Mouse (Mus musculus): ENCODE results near the gene Cdk5r1. TPM values are rescaled to one million over a fixed set of nuclear protein-coding genes. Genes with fewer than 3 reads are reported as not detected.
"Not testable (repeated sequence)": the region's sequence is repeated elsewhere in the genome, so short reads cannot be mapped to it uniquely, and the experiment has no call there.

Cdk5r1 gene
- total RNA-seq (2015; ENCODE audit: low replicate concordance), result 0.19 and 1.3 TPM in 2 replicates
- total RNA-seq (2017; ENCODE audit: low replicate concordance), result 1.3 and 1.7 TPM in 2 replicates

DNA sequence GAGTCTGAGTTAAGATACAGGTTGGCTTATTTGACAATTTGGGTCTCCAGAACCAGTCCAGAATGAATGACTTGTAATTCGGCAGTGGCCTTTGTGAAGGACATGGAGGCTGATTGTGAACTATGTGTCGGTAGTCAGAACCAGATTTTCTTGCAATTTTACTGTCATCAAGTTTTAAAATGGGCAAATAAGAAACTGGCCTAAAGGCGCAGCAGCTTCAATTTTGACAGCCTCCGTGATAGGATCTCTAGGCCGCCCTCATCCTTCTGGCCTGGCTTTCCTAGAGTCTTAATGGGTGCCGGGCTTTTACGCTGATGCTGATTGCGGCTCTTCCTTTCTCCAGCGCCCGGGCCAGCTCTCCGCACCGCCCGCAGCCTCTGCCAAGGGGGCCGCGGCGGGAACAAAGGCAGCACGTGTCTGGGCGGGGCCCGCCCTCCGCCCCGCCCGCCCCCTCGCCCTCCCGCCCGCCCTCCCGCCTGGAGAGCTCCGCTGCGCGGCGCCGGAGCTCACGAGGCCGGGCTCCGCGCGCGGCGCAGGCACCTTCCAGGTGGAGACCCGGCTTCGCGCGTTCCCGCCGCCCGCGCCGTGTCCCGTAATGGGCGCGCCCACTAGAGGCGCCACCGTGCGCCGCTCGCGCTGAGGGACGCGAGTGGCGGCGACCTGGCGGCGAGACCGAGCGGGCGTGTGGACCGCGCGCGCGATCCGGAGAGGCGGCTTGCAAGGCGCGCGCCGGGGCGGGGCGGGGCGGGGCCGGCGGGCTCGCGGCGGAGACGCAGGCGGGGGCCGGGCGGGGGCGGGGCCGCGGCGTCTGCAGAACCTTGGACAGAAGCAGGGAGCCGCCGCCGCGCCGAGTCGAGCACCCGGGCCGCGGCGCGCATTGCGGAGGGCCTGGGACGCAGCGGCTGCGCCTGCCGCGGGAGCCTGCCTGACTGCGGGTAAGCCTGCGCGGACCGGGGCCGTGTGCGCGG, at the start of gene Cdk5r1:
Cdk5r1 (plus strand) TSS at position 802 of the 968 bp plus-strand sequence.
- ATAC-seq (replicated peaks; ENCODE audit: low FRiP score, poor library complexity, severe bottlenecking), result peak; percentile 64

GRCm38 (mm10) chr11:80428381-80429008, 48.3 kb upstream of the Cdk5r1 start, which contains the start of gene Psmd11:
Gene Psmd11 (plus strand): TSS chr11:80428615.
- peak; percentile 99 for ATAC-seq (replicated peaks; ENCODE audit: low FRiP score, poor library complexity, severe bottlenecking)

GRCm38 (mm10) chr11:80429009-80429475, 47.8 kb upstream of the Cdk5r1 start:
- peak; percentile 54 for ATAC-seq (replicated peaks; ENCODE audit: low FRiP score, poor library complexity, severe bottlenecking)

GRCm38 (mm10) chr11:80429500-80430166, 47.2 kb upstream of the Cdk5r1 start:
- peak; percentile 21 for ATAC-seq (replicated peaks; ENCODE audit: low FRiP score, poor library complexity, severe bottlenecking)

DNA sequence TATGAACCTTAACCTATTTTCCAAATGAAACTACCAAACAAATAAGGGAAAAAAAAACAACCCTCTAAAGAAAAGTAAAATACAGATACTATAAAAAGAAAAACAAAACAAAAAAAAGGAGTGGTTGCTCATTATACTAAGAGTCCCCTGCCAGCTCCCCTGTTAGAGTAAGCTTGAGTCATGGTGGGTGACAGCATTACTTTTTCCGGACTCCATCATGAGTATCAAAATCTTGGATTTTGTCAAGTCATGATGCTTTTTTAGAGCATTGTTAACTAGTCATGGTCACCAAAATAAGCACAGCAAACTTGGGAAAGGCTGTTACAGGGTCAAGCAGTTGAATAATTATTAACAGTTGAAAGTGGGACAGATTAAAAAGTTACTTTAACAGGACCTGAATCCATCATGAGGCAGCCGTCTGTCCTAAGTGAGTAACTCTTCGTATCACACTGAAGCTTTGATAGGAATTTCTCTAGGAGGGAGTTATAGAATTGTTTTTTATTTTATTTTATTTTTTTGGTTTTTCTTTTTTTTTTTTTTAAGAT, 46.4 kb upstream of the Cdk5r1 start:
- no peak for ATAC-seq (replicated peaks; ENCODE audit: low FRiP score, poor library complexity, severe bottlenecking)

DNA sequence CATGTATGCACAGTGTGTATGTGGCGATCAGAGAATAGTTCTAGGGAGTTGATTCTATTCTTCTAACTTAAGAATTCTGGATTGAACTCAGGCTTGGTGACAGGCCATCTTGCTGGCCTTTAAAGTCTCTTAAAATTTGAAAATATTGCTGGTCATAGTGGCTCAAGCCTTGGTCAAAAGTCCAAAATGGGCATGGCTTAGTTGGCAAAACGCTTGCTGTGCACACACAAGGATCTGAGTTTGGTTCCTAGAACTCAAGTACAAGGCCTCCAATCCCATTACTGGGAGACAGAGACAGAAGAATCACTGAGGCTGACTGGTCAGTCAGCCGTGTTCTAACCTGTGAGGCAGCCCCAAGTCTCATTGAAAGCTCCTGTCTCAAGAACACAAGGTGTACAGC, 29.9 kb upstream of the Cdk5r1 start:
- no peak for ATAC-seq (replicated peaks; ENCODE audit: low FRiP score, poor library complexity, severe bottlenecking)

DNA sequence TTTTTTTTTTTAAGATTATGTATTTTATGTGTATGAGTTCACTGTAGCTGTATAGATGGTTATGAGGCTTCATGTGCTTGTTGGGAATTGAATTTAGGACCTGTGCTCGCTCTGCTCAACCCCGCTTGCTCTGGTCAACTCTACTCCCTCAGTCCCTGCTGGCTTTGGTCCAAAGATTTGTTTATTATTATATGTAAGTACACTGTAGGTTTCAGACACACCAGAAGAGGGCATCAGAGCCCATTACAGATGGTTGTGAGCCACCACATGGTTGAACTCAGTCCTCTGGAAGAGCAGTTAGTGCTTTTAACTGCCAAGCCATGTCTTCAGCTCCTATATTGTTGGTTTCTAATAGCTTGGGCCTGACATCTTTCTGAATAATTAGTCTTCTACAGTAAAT, 27.0 kb upstream of the Cdk5r1 start:
- ATAC-seq (replicated peaks; ENCODE audit: low FRiP score, poor library complexity, severe bottlenecking), result no peak

DNA sequence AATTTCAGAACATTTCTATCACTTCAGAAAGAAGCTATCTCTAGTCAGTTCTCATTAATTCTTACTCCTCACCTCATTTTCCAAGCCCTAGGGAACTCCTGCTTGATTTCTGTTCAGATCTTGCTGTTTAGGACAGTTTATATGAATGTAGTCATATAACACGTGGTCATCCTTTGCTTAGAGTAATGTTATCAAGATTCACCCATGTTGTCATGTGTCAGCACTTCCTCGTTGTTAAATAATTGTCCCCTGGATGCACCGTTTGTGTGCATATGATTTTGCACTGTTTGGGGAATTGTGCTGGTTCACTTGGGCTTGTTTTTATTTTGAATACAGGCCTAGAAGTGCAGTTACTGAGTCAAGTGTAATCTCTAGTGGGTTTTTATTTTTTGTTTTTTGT, 24.6 kb upstream of the Cdk5r1 start:
- no peak for ATAC-seq (replicated peaks; ENCODE audit: low FRiP score, poor library complexity, severe bottlenecking)

GRCm38 (mm10) chr11:80453198-80453597, 23.6 kb upstream of the Cdk5r1 start:
- no peak for ATAC-seq (replicated peaks; ENCODE audit: low FRiP score, poor library complexity, severe bottlenecking)

- ATAC-seq (replicated peaks; ENCODE audit: low FRiP score, poor library complexity, severe bottlenecking), result not testable (repeated sequence)
These were observed 13.2 kb upstream of the Cdk5r1 start for GRCm38 (mm10) chr11:80463605-80464130.

DNA sequence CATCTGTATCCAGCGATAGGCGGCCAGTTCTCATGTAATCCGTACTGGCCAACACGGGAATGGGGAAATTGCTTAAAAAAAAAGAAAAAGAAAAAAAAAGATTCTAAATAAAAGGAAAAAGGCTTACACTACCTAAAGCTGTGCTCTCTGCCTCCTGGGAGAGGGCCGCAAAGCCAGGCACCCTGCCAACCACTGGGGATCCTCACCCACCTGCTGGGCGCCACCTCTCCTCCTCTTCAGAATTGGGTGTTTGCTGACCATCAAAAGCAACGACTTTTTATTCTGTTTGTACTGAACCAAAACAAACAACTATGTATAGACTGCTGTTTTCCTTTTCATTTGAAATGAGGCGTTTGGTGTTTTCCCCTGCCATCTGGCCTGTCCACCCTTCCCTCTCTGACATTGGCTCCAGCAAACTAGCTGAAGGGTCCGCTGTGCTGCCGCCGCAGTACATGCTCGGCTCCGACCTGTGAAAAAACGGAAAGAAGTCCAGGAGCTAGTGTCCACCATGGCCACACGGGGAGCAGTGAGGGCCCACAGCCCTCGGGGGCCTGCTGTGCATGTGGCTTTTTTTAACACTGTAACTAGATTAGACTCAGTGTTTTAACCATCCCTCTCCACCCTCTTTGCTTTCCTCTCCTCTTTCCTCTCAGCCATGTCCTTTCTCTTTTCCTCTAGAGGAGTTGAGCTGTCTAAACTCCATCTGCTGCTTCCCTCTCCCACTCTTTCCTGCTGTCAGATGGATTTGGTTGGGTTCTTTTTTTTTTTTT, 4.8 kb upstream of the Cdk5r1 start:
- no peak for ATAC-seq (replicated peaks; ENCODE audit: low FRiP score, poor library complexity, severe bottlenecking)

GRCm38 (mm10) chr11:80474175-80474691, 2.6 kb upstream of the Cdk5r1 start:
- ATAC-seq (replicated peaks; ENCODE audit: low FRiP score, poor library complexity, severe bottlenecking), result no peak

DNA sequence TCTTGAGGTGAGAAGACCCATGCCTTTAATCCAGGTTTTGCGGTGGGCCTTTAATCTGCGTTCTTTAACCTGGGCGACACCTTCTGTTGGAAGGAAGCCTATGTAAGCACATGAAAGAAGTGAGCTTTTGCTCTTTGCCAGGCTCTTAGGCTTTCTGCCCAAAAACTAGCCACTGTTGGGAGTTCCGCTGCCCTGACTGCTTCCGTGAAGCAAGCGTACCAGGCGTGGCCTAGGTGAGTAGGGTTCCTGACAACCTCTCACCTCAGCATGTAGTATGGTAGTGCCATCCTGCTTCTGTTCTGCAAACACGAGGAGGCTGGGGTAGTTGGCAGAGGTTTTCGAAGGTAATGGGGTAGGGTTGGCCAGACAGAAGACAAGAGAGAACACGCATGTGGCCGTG, 2.0 kb upstream of the Cdk5r1 start:
- no peak for ATAC-seq (replicated peaks; ENCODE audit: low FRiP score, poor library complexity, severe bottlenecking)

DNA sequence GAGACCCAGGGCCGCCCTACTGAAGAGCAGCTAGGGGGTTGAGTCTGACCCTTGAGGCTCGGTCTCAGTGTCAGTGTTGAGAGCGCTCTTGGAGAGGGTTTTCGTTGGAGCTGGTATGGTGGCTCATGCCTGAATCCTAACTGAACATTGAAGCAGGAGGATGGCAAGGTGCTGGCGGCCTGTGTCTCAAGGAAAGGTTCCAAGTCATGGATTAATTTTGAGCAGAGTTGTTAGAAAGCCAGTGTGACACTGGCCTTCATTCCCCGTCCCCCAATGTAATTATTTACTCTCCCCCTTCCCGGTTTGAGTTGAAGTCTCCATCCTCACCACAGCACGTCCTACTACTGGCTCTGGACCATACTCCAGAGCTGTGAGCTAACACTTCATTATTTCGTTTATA, 1.3 kb upstream of the Cdk5r1 start:
- no peak for ATAC-seq (replicated peaks; ENCODE audit: low FRiP score, poor library complexity, severe bottlenecking)

- ATAC-seq (replicated peaks; ENCODE audit: low FRiP score, poor library complexity, severe bottlenecking), result no peak
These were observed 747 bp downstream of the Cdk5r1 start for GRCm38 (mm10) chr11:80477341-80478199.

GRCm38 (mm10) chr11:80478694-80479412, 2.0 kb downstream of the Cdk5r1 start:
- no peak for ATAC-seq (replicated peaks; ENCODE audit: low FRiP score, poor library complexity, severe bottlenecking)

- ATAC-seq (replicated peaks; ENCODE audit: low FRiP score, poor library complexity, severe bottlenecking), result no peak
These were observed 2.6 kb downstream of the Cdk5r1 start for GRCm38 (mm10) chr11:80479425-80479824.

Measured in erythroblast, adult 5-6 weeks (primary cell).